Mouse (Mus musculus): ENCODE measurements at regions not wholly inside any gene's neighbourhood (a gene's known extent, or its start where the extent isn't known, plus 50 kb on each side); places are given as distances from the start of the nearest gene placed in this dataset.

DNA sequence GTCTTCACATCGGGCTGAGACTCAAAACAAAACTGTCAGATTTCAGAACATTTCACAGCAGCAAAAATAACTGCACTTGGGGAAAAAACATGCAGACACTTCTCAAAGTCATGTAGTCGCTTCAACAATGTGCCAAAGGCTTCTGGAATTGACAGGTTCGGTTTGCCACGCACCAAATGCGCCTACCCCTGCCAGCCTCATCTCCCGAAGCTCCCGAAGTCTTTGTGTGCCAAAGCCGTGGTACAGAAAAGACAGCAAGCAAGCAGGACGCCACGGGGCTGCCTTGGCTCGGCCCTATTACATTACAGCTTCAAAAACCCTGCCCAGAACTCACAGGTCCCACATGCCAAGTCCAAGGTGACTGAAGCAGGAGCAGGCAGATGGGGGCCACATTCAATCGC, 50.9 kb upstream of the Dio3 start:
- H3K27ac ChIP-seq (ENCODE audit: insufficient read depth, low read depth): no peak overlapping the region
- no peak overlapping the region for H3K4me2 ChIP-seq (ENCODE audit: insufficient read depth, low read depth, poor library complexity, severe bottlenecking)
- no peak overlapping the region for H3K4me3 ChIP-seq (replicated peaks in 1 of 3; ENCODE audit: low read depth in 2 of 3, low read length in 2 of 3, poor library complexity in 1 of 3)
- in situ Hi-C loops (cut with MboI; ENCODE audit: low pct_ligation_motif_present, low pct_unique_long_range_greater_than_20kb, low sequenced_read_pairs): no loop called here
- peaks cover 10% of the 10 kb centered on the region for H3K27me3 ChIP-seq (replicated peaks)
- no peaks in the 10 kb centered on the region for H3K4me1 ChIP-seq (ENCODE audit: control insufficient read depth in 1 of 2, insufficient read depth in 2 of 2)
- H3K79me2 ChIP-seq (replicated peaks; ENCODE audit: control insufficient read depth, extremely low read depth, insufficient read depth, poor library complexity, severe bottlenecking): no peaks in the 10 kb centered on the region
- no peaks in the 10 kb centered on the region for H3K36me3 ChIP-seq (replicated peaks in 1 of 2; ENCODE audit: control insufficient read depth in 1 of 2, insufficient read depth in 1 of 2, low read length in 1 of 2)
- no peak overlapping the region for H3K9ac ChIP-seq (ENCODE audit: insufficient read depth, low read depth)
- H3K9me3 ChIP-seq (replicated peaks; ENCODE audit: low read length): peaks cover 83% of the 10 kb centered on the region
- dilution Hi-C loops (cut with MboI; ENCODE audit: extremely low pct_ligation_motif_present, extremely low pct_unique_long_range_greater_than_20kb, low sequenced_read_pairs): no loop called here
- TF ChIP-seq ELF1 (IDR thresholded peaks at IDR 0.05; ENCODE audit: low read depth, low read length): no peak
- TF ChIP-seq POLR2A (IDR thresholded peaks at IDR 0.05; ENCODE audit: low read depth, low read length): no peak
- TF ChIP-seq RCOR1 (conservative IDR thresholded peaks at IDR 0.05; ENCODE audit: low read depth, low read length): no peak
- no peak for TF ChIP-seq MXI1 (IDR thresholded peaks at IDR 0.05; ENCODE audit: low read depth, low read length)
- TF ChIP-seq MYC (IDR thresholded peaks at IDR 0.05; ENCODE audit: low read depth, low read length): no peak
- TF ChIP-seq USF2 (conservative IDR thresholded peaks at IDR 0.05; ENCODE audit: low read depth, low read length): no peak
- no peak for TF ChIP-seq HCFC1 (IDR thresholded peaks at IDR 0.05; ENCODE audit: low read depth, low read length)
- no peak for TF ChIP-seq NELFE (IDR thresholded peaks at IDR 0.05; ENCODE audit: low read depth, low read length)
- TF ChIP-seq ZMIZ1 (IDR thresholded peaks at IDR 0.05; ENCODE audit: low read depth, low read length): no peak
- TF ChIP-seq KAT2A (IDR thresholded peaks at IDR 0.05; ENCODE audit: insufficient replicate concordance, low read length): no peak
- no peak for TF ChIP-seq MAX (IDR thresholded peaks at IDR 0.05; ENCODE audit: low read length)
- no peak for TF ChIP-seq POLR2AphosphoS2 (IDR thresholded peaks at IDR 0.05; ENCODE audit: low read depth, low read length)
- TF ChIP-seq EP300 (IDR thresholded peaks at IDR 0.05; ENCODE audit: low read length): no peak
- TF ChIP-seq BHLHE40 (IDR thresholded peaks at IDR 0.05; ENCODE audit: low read depth, low read length): no peak
- TF ChIP-seq CHD2 (IDR thresholded peaks at IDR 0.05; ENCODE audit: low read length): no peak
- DNase-seq (ENCODE audit: extremely low read depth): no peak

Data from CH12.LX (cell line).